Mouse (Mus musculus): Measurements from ENCODE around the gene Lrmda.
A peak's percentile ranks its signal among the peaks of the same experiment; 100 is the strongest.

Gene Lrmda

DNA sequence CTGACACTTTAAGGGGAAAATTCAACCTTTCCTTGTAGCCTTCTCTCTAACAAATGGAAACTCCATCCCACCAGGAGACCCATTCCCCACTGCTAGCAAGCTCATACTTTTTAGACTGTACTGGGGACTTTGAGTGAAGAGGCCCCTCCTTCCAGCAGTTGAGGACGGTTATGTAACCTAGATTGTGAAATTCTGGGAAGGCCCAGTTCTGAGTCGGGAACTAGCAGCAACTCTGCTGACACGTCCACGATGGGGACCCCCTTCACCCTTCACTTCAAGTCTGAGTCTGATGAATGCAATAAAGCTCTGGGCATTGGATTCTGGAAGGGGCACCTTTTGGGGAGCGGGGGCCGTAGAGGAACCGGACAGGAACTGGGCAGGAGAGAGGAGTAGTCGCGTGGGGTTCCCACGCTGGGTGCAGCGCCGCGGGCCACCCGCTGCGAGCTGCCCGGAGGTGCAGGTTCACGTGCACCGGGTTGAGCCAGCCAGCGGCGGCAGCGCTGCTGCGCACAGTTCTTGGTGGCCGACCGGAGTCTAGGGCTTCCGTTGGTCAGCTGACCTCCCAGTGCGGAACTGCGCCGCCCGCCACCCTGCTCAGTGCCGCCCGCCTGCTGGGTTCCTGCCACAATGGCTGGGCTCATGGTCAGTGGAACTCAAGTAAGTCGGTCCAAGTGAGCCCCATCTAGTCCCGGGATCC, at the start of gene Lrmda:
Gene Lrmda, plus strand, starts transcription at position 461 of the 697 bp plus-strand sequence.
- peak; percentile 50 for DNase-seq

DNA sequence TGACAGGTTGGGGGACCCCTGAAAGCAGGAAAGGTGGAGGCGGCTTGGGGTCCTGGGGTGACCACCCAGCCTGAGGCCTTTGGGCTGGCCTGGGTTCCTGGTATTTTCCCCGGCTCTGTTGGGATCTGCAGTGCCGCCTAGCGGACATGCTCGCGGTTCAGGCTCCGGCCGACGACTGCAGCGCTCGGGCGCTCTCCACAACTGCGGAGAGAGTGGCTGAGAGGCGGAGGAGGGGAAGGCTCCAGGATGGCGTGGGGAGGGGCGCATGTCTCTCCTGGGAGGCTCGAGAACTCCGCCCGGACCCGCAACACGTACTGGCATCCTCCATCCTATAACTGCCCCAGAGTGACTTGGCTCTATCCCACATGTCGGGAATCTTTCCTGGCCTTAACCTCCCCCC, 38.0 kb upstream of the Lrmda start:
- DNase-seq, result peak; percentile 77

DNA sequence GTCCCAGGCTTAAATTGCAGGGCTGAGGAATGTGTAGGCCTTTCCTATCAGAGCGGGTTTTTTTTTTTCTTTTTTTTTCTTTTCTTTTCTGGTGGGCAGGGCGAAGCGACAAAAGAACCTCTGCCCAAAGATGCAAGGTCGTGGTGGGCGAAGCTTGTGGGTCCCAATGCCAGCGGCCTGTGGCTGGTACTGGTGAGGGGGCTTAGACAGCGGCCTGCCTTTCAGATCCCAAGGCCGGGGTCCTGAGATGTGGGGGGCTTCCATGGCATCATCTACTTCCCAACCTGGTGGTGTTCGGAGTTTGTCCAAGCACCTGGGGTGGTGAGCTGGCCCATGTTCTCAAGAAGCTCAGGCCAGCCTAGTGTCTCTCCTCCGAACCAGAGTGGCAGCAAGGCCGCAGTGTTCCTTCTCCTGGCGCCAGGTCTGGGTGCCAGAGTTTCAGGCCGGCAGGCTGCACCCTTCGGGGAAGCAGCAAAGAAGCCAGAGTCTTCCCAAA, 37.4 kb upstream of the Lrmda start:
- no peak for DNase-seq

DNA sequence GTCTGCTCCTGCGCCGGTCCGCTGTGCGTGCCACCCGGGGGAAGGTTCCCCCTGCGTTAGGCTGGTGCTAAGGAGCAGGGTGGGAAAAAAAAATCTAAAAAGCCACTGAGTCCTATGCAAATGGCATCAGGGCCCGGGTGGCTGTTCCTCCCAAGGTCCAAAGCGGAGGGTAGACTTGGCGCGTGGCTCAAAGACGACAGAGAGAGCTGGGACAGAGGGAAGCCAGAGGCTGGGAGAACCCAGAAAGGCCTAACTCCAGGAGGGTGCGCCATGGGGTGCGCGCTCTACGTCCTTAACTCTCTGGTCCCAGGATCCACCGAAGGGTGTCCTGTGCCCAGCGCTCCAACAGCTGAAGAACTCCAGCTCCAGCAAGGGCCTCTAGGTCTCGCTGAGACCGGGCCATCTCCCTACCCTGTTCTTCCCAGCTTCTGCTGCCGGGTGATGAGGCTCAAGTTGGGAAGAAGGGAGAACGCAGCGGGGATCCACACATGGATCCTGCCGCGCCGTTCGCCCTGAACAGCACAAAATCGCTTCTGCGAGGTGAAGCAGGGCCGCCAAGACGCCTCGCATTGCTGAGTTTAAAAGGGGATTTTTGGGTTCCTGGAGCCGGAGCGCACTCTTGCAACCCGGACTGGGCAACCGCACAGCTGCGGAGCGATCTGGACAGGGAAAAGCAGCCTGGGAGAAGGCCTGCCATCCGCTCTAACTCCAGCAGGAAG, 36.8 kb upstream of the Lrmda start:
- DNase-seq, result no peak

DNA sequence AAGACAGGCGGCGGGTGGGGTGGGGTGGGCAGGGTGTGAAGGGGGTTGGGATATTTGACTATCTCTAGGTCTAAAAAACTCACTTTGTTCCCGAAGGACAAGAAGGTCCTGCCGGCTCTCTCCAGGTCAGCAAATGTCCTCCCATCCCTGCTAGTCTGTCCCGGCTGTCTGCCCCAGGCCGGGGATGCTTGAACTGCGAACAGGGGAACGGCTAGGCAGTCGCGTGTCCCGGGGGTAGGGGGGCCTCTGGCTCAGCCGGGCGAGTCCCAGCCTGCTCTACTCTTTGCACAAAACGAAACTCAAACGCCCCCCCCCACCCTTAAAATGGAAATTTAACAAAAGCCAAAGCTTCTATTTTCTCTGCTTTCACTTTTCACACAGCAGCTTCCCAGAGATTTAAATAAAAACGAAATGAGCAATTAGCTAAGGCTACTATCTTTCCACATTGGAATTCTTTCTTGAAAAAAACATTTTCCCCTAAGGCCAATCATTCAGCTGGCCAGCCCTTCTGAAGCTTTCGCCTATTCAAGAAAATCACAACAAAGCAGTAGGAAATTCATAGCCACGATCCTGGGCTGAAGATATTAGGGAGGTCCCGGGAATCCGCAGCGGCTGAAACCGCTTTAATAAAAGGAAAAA, 36.1 kb upstream of the Lrmda start:
- no peak for DNase-seq

DNA sequence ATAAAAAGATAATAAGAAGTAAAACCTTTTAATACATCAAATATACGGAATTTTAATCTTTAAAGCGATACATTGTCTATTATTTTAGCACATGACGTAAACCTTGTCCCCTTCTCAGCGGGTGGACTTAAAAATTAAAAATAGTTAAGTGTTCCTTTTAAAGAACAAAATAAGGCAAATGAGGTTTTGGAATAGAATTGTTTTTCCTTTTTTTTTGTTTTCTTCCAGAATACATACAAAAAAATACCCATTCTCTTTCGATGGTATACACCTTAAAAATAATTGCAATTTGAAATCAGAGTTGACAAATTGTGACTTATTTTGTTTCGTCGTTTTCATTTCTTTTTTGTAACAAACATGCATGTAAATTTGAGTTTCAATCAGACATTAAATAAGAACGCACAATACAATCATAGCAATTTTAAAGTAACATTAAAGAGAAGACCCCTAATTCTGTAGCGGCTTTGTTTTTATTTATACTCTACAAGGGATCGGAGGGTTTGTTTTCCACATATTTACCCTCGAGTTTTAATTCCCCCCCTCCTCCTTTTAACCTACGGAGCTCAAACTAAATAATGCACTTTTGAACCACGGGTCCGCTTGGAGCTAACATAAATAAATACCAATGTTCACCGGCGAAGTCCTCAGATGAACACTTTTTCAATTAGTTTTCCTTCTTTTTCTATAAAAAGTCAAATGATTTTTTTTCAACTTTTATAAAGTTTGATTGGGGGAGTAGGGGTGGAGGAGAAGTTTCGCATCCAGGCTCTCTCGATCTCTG, 35.4 kb upstream of the Lrmda start:
- DNase-seq, result no peak

DNA sequence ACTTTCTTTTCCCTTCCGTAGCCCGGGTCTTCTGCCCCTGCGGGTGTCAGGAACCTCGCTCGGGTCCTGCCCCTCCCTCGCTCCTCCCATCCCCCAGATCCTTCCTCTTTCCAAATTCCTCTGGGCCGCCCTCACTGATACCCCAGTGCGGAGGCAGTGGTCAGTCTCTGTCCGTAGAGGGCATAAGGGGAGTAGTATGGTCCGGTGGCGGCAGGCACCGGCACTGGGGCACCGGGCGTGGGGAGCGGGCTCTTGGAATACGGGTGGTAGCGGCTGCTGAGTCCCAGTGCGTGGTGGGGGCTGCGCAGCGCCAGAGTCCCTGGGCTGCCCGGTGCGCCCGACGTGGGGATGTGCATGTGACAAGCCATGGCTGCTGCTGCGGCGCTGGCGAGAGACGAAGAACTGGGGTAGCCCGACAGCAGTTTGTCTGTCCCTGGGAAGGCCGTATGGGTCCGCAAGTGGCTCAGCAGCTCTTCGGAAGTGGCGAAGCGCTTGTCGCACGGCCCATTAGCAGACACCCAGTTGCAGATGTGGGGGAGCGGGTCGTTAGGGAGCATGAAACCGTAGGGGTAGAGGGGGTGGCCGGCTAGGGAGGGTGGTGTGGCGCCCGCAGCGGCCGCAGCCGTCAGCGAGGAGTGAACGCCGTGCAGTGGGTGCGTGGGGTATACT, 34.6 kb upstream of the Lrmda start:
- DNase-seq, result no peak

DNA sequence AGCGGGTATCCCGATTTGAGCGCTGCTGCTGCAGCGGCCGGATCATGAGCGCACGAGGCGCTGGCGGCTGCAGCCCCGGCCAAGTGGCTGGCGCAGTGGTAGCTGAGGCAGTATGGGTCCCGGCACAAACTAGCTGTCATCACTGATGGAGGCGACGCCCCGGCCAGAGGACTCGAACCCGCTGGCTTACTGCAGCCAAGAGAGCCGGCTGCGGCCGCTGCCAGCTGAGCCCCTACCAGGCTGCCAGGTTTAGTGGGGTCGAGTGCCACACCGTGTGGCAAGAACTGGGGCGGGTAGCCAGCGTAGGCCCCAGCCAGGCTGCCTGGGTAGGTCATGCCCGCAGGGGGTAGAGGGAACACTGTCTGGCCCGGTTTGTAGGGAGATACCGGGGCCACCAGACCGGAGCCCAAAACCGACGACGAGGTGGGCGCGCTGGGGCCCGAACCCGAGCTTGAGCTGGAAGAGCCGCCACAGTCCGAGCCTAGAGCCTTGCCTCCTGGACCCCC, 34.0 kb upstream of the Lrmda start:
- no peak for DNase-seq

DNA sequence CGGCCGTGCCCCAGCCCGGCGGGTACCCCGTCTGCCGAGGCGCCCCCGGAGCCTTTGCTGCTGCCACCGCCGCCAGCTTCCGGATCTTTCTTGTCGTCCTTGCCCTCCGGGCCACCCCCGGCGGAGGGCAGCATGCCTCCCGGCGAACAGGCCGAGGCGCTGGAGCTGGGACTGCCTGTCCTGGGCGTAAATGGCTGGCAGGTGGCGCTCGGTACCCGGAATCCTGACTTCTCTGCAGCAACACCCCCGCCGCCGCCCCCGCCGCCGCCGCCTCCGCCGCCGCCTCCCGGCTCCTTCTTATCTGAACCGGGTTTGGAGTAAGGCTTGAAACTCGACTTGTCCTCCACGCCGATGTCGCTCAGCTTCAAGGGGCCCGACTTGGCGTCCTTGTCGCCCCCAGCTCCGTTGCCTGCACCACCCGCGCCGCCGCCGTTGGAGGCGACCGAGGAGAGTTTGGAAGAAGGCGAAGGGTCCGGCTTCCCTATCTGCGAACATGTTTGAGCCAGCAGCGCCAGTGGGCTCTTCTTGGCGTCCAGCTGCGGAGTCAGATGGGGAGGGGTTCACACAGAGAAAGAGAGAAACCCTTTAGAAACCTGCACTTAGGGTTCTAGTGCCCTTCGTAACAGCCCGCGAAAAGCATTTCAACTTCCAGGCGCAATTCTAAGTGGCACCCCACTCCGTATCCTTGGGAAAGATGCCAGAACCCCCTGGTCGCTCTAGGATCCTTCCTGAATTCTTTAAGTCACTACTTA, 33.4 kb upstream of the Lrmda start:
- peak; percentile 83 for DNase-seq

DNA sequence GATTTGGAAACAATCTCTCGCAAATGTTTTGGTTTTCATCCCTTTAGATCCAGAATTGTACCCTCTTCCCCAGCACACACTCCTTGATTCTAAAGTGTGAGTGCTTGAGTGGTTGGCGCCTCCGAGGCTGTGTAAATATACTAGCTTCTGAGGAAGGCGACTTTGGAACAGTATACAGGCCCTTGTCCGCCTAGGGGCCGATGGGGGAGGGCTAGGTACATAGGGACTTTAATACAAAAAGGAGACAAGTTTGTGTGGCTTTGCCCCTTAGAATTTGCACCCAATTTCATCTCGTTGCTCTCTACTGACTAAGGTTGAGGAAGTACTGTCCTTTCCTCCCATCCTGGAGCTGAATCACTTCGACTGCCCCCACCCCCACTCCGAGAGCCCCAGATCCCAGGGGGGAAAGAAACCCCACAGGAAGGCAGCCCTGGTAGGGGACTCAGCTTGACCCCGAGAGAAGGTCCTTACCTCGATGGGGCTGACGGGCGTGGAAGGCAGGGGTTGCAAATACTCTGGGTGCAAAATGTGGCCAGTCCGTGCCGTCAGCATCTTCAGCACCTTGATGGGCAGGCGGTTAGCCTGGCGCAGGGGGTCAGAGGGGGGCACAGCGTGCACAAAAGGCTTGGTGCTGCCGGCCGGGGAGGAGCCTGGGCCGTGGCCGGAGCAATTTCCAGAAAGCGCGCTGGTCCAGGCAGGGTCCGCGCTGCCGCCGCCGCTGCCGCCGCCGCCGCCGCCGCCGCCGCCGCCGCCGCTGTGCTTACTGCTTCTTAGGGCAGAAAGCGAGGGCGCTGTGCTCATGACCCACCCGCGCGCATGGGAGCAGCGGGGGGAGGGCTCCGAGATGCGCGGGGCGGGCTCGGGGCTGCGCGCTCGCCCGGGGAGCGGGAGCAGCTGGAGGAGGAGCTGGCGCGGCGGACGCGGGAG, 32.5 kb upstream of the Lrmda start:
- DNase-seq, result peak; percentile 32

DNA sequence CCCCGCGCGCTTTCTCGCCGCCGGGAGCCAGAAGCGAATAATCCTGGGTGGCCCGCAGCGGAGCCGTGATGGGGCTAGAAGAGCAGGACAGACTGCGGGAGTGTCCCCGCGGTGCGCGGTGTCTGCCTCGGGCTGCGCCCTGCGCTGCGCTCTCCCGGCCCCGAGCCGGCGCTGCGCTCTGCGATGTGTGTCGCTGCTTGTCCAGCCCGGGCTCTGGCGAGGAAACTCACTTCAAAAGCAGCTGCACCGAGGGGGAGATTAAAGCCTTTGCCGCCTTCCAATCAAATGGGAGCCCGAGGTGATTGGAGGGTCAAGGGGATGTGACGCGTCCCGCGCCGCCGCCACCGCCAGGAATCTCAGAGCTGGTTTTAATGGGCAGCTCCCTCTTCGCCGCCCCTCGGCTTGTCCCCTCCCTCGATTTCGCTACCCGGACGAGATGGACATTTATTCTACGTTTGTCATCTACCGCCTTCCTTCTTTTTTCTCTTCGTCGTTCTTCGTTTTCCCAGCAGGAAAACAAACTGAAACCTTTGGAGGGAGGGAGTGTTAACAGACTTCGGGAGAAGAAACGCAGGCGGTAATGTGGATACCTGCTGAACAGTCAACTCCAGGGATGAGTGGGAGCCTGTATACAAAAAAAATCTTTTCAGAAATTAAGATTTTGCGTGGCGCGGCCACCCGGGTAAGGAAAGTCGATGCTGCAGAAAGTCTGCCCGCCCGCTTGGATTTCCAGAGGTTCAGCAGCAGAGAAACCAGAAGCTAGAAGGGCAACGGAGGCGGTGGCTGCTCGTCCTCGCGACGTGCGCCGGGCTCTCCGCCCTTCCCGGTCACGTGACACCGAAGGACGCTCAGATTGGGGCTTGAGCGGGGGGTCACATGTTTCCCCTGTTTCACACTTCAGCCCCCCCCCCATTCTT, 31.6 kb upstream of the Lrmda start:
- peak; percentile 83 for DNase-seq

DNA sequence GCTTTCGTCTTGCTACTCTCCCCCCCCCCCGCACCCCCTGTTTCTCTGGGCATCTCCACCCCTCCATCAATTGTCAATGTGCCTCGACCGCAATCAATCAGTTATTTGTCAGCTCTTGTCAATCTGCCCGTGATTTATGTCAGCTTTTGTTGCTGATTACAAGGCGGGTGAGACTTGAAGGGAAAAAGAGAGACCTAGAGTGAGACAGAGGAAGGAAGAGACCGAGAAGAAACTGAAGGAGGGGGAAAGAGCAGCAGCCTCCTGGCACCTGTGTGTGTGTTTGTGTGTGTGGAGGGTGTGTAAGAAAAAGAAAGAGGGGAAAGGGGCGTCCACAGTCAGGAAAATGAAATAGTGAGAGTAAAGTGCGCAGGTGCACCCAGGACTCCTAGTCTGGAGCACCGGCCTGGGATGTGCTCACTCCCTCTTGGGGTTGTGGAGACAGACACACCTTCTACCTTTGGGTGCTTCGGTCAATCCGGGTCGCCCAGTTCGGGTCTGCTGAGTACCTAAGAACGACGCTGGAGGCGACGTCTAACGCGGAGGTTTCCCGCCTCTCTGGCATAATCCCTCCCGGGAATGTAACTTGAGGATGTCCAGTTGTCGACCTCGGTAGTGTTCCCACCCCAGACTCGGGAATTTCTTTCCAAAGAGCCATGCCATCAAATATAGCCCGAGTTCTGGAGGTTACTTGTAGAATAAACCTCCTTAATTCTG, 30.8 kb upstream of the Lrmda start:
- no peak for DNase-seq

DNA sequence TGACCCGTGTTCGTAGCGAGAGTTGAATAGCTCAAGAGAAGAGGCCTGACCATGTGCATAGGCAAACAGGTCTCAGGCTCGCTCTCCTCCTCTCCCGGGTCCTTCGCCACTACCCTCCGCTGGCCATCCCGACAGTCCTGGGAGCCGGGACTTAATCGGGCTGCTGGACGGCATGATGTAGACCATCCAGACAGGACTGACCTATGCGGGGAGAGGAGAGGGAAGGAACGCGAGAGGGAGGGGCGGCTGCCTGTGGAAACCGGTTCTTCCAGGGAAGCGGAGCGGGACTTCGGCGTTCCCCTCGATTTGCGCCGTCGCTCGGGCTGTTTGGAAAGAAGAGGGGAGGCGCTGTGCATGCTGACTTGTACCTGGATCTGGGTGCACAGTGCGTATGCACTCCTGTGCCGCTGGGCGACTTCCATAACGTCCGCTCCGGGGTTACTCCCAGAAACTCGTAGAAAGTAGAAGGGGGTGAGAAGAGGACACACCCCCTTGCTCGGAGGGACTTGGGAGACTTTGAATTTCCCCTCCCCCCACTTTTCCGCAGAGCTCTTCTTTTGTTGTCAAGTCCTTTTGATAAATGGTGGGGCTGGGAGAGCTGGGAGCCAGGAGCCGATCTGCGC, 30.1 kb upstream of the Lrmda start, which contains the start of gene Zfp503:
Gene Zfp503, minus strand, starts transcription at position 311 of the 623 bp plus-strand sequence.
- DNase-seq, result no peak

DNA sequence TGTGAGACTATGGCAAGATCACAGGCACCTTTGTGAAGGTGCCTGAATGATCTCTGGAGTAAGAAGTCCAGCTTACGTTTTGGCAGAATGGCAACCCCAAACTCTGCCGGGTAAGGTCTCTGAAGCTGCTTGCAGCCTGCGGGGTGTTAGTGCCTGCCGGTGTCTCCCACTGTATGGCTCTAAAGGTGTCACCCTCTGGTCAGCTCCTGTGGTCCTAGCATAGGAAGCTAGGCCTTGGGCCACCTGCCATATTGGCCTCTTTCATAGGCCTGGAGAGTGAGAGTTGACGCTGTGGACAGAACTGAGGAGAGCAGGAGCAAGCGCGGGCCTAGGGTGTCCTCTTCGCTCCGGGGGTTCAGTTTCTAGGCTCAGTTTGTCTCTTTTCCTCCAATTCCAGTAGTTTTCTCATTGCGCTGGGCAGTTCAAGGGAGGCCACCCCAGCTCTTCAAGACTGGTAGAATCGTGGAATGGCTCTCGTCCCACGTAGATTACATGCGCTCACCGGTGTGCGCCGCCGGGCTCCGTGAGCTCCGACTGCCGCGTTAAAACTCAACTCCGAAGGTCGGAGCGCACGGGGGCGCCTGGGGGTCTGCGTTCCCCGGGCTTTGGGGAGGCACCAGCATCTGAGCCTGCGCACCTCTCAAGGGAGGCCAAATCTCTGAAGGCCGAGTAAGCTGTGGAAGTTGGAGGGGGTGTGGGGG, 29.0 kb upstream of the Lrmda start:
- no peak for DNase-seq

DNA sequence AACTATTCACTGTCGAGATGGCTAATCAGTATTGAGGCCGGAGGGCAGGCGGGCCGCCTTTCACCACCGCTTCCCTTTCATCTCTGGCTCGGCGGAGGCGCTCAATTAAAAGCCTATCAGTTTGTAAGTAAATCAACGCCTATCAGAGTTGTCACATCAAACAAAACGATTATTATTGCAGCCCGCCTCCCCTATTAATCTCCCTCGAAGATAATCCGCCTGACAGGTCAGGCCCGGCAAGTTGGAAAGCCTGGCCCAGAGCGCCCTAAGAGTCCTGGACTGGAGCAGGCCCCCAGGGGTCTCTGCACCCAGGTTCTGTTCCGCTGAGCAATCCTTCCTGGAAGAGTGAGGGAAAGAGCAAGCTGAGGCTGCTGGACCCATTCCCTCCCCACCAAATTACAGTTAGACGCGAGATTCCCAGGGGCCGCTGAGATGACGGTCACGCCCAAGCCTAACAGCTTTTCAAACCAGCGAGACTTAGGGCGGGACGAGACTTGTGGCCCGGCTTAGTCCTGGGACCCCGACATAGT, 28.2 kb upstream of the Lrmda start:
- no peak for DNase-seq

DNA sequence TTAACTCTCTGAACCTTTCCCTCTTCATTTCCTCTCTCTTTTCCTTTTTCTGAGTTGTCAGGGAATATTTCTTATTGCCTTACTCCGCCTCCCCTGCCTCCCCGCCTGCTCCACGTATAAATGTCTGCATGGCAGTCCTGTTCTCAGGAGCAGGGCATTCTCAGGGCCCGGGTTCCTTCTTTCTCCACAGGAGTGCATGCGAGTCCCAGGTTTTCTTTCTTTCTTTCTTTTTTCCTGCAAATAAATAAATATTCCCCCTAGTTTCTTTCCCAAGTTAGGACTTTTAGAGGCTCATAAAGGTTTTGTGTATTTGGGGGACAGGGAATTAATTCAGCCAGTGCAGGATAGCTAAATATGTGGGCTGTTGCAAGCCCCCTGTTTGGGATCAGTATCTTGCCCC, 27.7 kb upstream of the Lrmda start:
- no peak for DNase-seq

DNA sequence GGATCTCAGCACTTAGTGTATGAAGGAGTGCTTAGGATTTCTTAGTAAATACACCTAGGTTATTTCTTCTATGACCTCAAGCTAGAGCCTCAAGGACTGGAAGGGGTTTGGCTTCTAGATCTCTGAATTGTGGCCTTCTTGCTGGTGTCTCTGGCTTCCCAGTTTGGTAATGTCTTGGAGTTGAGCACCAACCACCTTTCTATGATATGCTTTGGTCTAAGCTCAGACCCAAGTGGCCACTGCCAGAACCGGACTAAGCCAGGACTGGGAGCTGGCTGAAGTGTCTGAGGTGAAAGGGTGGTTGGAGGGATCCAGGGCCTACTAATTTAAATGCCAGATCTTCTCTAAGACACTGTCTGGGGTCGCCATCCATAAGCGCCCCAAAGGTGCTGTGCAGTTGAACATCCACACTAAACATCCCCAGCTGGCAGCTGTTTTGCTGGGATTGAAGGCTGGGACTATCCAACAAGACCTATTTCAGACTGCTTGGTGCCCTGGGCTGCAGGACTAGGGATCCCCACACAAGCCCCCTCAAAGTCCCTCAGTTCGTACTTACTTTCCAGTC, 27.1 kb upstream of the Lrmda start:
- no peak for DNase-seq

Measured in right cerebral cortex, postnatal 14 days (tissue).